18 mouse cellular contexts compared by ENCODE assay signal in the genomic region with DNA sequence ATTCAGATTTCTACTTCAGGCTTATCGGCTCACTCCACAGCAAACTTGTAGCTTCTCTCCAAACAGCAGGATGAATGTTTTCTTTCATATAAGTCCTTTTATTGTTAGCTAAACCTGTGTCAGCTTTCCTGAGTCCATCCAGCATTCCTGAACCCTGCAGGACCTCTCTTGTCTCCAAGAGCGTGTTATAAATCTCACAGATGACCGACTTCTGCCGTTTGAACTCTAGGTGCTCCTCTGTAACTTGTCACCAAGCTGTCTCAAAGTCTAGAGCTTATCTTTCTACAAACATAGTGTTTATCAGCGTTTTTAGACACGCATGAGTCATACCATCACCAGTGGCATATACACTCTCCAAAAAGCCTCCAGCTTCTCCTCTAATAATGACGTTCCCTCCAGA.
A peak's percentile ranks its signal among the peaks of the same experiment; 100 is the strongest.
DNase-seq lines count a peak whose midpoint lies in the region; ATAC-seq and TF ChIP-seq lines count a peak whose summit lies in the region.
"Had no signal": no experiment of that assay in that cellular context is flagged by ENCODE, and none has a peak within 500 bp of the region (broad histone marks: within the 10 kb centered on the region; RNA-seq: fewer than 3 reads in every experiment).

No protein-coding gene starts in this region.

- no peak overlapping the region for H3K9ac ChIP-seq in heart, embryonic 11.5 days (ENCODE audit: low read depth, low read length)
- no peak overlapping the region for H3K9ac ChIP-seq in kidney, embryonic 14.5 days (ENCODE audit: low read depth, low read length)
- no peak overlapping the region for H3K9ac ChIP-seq in stomach, embryonic 14.5 days (replicated peaks; ENCODE audit: low read depth, low read length)
- H3K9ac ChIP-seq in stomach, postnatal 0 days (ENCODE audit: low read length): no peak overlapping the region
- H3K9ac ChIP-seq: hindbrain, embryonic 12.5 days; neural tube, embryonic 15.5 days had no signal

- TF ChIP-seq EP300 in stomach, postnatal 0 days (optimal IDR thresholded peaks at IDR 0.05): no peak

- 8% methylated on average over 7 of the region's 7 CpGs for whole genome bisulfite sequencing in heart, embryonic 11.5 days (ENCODE audit: insufficient replicate concordance)
- WGBS in kidney, embryonic 14.5 days: 11% methylated on average over 7 of the region's 7 CpGs
- 10% methylated on average over 7 of the region's 7 CpGs for WGBS in stomach, embryonic 14.5 days
- 10% methylated on average over 7 of the region's 7 CpGs for WGBS in stomach, postnatal 0 days
- WGBS in forebrain, embryonic 10.5 days: 82% methylated on average over 7 of the region's 7 CpGs

- no peaks in the 10 kb centered on the region for H3K27me3 ChIP-seq in heart, embryonic 11.5 days (ENCODE audit: control insufficient read depth, insufficient read depth, low read length)
- H3K27me3 ChIP-seq in kidney, embryonic 14.5 days (ENCODE audit: control insufficient read depth, insufficient read depth, low read length): no peaks in the 10 kb centered on the region
- H3K27me3 ChIP-seq in stomach, embryonic 14.5 days (ENCODE audit: control insufficient read depth, insufficient read depth, low read length): no peaks in the 10 kb centered on the region
- H3K27me3 ChIP-seq in stomach, postnatal 0 days (ENCODE audit: control insufficient read depth, insufficient read depth, low read length): no peaks in the 10 kb centered on the region
- no peaks in the 10 kb centered on the region for H3K27me3 ChIP-seq in forebrain, embryonic 10.5 days (ENCODE audit: poor library complexity, severe bottlenecking)
- H3K27me3 ChIP-seq: hindbrain, embryonic 12.5 days; neural tube, embryonic 15.5 days had no signal

- peak; percentile 63 for ATAC-seq in heart, embryonic 11.5 days (replicated peaks; ENCODE audit: insufficient number of reproducible peaks, low FRiP score, low TSS enrichment)
- peak; percentile 75; the same call in 1 of the 2 replicates for ATAC-seq in kidney, embryonic 14.5 days (ENCODE audit: low FRiP score, low TSS enrichment)
- no peak for ATAC-seq in stomach, embryonic 14.5 days (ENCODE audit: insufficient number of reproducible peaks, insufficient read depth, low FRiP score, low read depth)
- no peak for ATAC-seq in stomach, postnatal 0 days (ENCODE audit: low FRiP score, low TSS enrichment)
- ATAC-seq: CD4-positive, CD25-positive, alpha-beta regulatory T cell, adult 4 months; lung, postnatal 0 days had no signal

- H3K4me3 ChIP-seq in heart, embryonic 11.5 days (ENCODE audit: low read depth, low read length): no peak overlapping the region
- no peak overlapping the region for H3K4me3 ChIP-seq in kidney, embryonic 14.5 days (ENCODE audit: low read length)
- no peak overlapping the region for H3K4me3 ChIP-seq in stomach, embryonic 14.5 days (ENCODE audit: low read depth, low read length)
- H3K4me3 ChIP-seq in stomach, postnatal 0 days (ENCODE audit: low read depth, low read length): no peak overlapping the region
- no peak overlapping the region for H3K4me3 ChIP-seq in forebrain, embryonic 10.5 days
- H3K4me3 ChIP-seq: hindbrain, embryonic 12.5 days; layer of hippocampus, adult 2 months; midbrain, embryonic 10.5 days; neural tube, embryonic 15.5 days had no signal

- TF ChIP-seq CTCF in stomach, postnatal 0 days (IDR thresholded peaks at IDR 0.05; ENCODE audit: low read depth): no peak

- H3K4me1 ChIP-seq in heart, embryonic 11.5 days (ENCODE audit: control insufficient read depth, insufficient read depth, low read length): peaks cover 12% of the 10 kb centered on the region
- H3K4me1 ChIP-seq in kidney, embryonic 14.5 days (ENCODE audit: control insufficient read depth, insufficient read depth, low read length): peaks cover 9% of the 10 kb centered on the region; the same call in 1 of the 2 replicates
- H3K4me1 ChIP-seq in stomach, embryonic 14.5 days (ENCODE audit: control insufficient read depth, insufficient read depth, low read length): peaks cover 4% of the 10 kb centered on the region; the same call in 1 of the 2 replicates
- no peaks in the 10 kb centered on the region for H3K4me1 ChIP-seq in stomach, postnatal 0 days (replicated peaks; ENCODE audit: control insufficient read depth, insufficient read depth)
- H3K4me1 ChIP-seq in forebrain, embryonic 10.5 days: no peaks in the 10 kb centered on the region

- H3K27ac ChIP-seq in heart, embryonic 11.5 days (ENCODE audit: low read depth, low read length): 0 out of 2 replicates have a peak overlapping the region, but pooled peaks have one; percentile 2
- no peak overlapping the region for H3K27ac ChIP-seq in kidney, embryonic 14.5 days (ENCODE audit: low read depth, low read length)
- 0 out of 2 replicates have a peak overlapping the region, but pooled peaks have one; percentile 48 for H3K27ac ChIP-seq in stomach, embryonic 14.5 days (ENCODE audit: low read length)
- no peak overlapping the region for H3K27ac ChIP-seq in stomach, postnatal 0 days (replicated peaks)
- H3K27ac ChIP-seq in forebrain, embryonic 10.5 days: no peak overlapping the region
- H3K27ac ChIP-seq: hindbrain, embryonic 12.5 days; layer of hippocampus, adult 2 months; midbrain, embryonic 10.5 days; neural tube, embryonic 15.5 days had no signal

- peak overlapping the region; percentile 41 for H3K4me2 ChIP-seq in heart, embryonic 11.5 days
- no peak overlapping the region for H3K4me2 ChIP-seq in kidney, embryonic 14.5 days (replicated peaks; ENCODE audit: low read depth, low read length)
- no peak overlapping the region for H3K4me2 ChIP-seq in stomach, embryonic 14.5 days (replicated peaks; ENCODE audit: low read depth, low read length)
- H3K4me2 ChIP-seq in stomach, postnatal 0 days (replicated peaks; ENCODE audit: low read depth): no peak overlapping the region
- H3K4me2 ChIP-seq: hindbrain, embryonic 12.5 days; neural tube, embryonic 15.5 days had no signal

- no peak for DNase-seq in heart, adult 9 months (ENCODE audit: low spot score in 2 of 2)
- no peak for DNase-seq in kidney, adult 18-20 months
- no peak for DNase-seq in stomach, postnatal 0 days (ENCODE audit: low spot score)
- no peak for DNase-seq in forebrain, embryonic 10.5 days (ENCODE audit: extremely low spot score, low spot score)
- DNase-seq: adrenal gland, postnatal 14 days; cerebellum, adult 8-10 months; cerebellum, postnatal 36 days; gastrocnemius, postnatal 36 days; kidney, postnatal 14 days had no signal

- no peaks in the 10 kb centered on the region; the same call in 1 of the 2 replicates for H3K9me3 ChIP-seq in heart, embryonic 11.5 days (replicated peaks; ENCODE audit: control insufficient read depth, low read length)
- no peaks in the 10 kb centered on the region for H3K9me3 ChIP-seq in kidney, embryonic 14.5 days (ENCODE audit: control insufficient read depth, low read length)
- H3K9me3 ChIP-seq in stomach, embryonic 14.5 days (ENCODE audit: control insufficient read depth, low read depth, low read length): no peaks in the 10 kb centered on the region
- H3K9me3 ChIP-seq in stomach, postnatal 0 days (ENCODE audit: control insufficient read depth, low read length): no peaks in the 10 kb centered on the region
- H3K9me3 ChIP-seq in forebrain, embryonic 10.5 days: no peaks in the 10 kb centered on the region
- H3K9me3 ChIP-seq: hindbrain, embryonic 12.5 days; midbrain, embryonic 10.5 days; neural tube, embryonic 15.5 days had no signal

- H3K36me3 ChIP-seq in heart, embryonic 11.5 days (ENCODE audit: control insufficient read depth, insufficient read depth, low read length): no peaks in the 10 kb centered on the region
- no peaks in the 10 kb centered on the region for H3K36me3 ChIP-seq in kidney, embryonic 14.5 days (ENCODE audit: control insufficient read depth, insufficient read depth, low read length)
- H3K36me3 ChIP-seq in stomach, embryonic 14.5 days (ENCODE audit: control insufficient read depth, insufficient read depth, low read length): no peaks in the 10 kb centered on the region
- no peaks in the 10 kb centered on the region for H3K36me3 ChIP-seq in stomach, postnatal 0 days (ENCODE audit: control insufficient read depth, insufficient read depth, low read length)
- H3K36me3 ChIP-seq in forebrain, embryonic 10.5 days (replicated peaks): no peaks in the 10 kb centered on the region
- H3K36me3 ChIP-seq: hindbrain, embryonic 12.5 days; midbrain, embryonic 10.5 days; neural tube, embryonic 15.5 days had no signal

Comparison
In these comparisons a context has a peak if more than half of its experiments do, and no peak if none do; other contexts are left out.
1. H3K27ac ChIP-seq: peak in heart, embryonic 11.5 days (single experiment) and stomach, embryonic 14.5 days (single experiment); none in kidney, embryonic 14.5 days (single experiment), stomach, postnatal 0 days (single experiment) and forebrain, embryonic 10.5 days (single experiment).
2. ATAC-seq: peak in heart, embryonic 11.5 days (single experiment) and kidney, embryonic 14.5 days (single experiment); none in stomach, embryonic 14.5 days (single experiment) and stomach, postnatal 0 days (single experiment).